Mouse (Mus musculus) C2C12 (cell line): ENCODE results near the gene Dop1b. TPM values are rescaled to one million over a fixed set of nuclear protein-coding genes. Genes with fewer than 3 reads are reported as not detected.
A peak's percentile ranks its signal among the peaks of the same experiment; 100 is the strongest.

Experiments used
- H3K27me3 ChIP-seq: one replicate; pipeline ENCODE4 v1.6.1; 2011; ENCODE audit not compliant: control insufficient read depth, insufficient read depth, insufficient read length
- H3K36me3 ChIP-seq: one replicate; pipeline ENCODE4 v1.6.1; 2011; ENCODE audit not compliant: control insufficient read depth, insufficient read depth
- H3K4me3 ChIP-seq: one replicate; pipeline ENCODE4 v1.5.1; 2011; ENCODE audit warnings: mild to moderate bottlenecking, control low read depth; ENCODE audit not compliant: poor library complexity, insufficient read depth, severe bottlenecking
- H3K79me2 ChIP-seq: one replicate; pipeline ENCODE4 v1.6.1; 2011; ENCODE audit not compliant: control insufficient read depth, insufficient read depth
- H3K79me3 ChIP-seq: one replicate; pipeline ENCODE4 v1.6.1; 2011; ENCODE audit warnings: low read depth, control low read depth
- H3ac ChIP-seq: one replicate; pipeline ENCODE3; 2011; ENCODE audit warnings: low read depth; ENCODE audit not compliant: control insufficient read depth, insufficient read length
- CEBPB ChIP-seq: IDR thresholded peaks from one replicate; pipeline ENCODE4 v1.6.1; 2011; ENCODE audit warnings: low read depth, mild to moderate bottlenecking, control low read depth, moderate library complexity
- CTCF ChIP-seq: IDR thresholded peaks from one replicate; pipeline ENCODE4 v1.5.1; 2011; ENCODE audit not compliant: control insufficient read depth, insufficient read depth, insufficient read length
- FOSL1 ChIP-seq: IDR thresholded peaks from one replicate; pipeline ENCODE4 v1.8.0; 2011; ENCODE audit warnings: mild to moderate bottlenecking, low read length; ENCODE audit not compliant: poor library complexity, insufficient read depth, severe bottlenecking
- MAX ChIP-seq: IDR thresholded peaks from one replicate; pipeline ENCODE4 v1.6.1; 2011; ENCODE audit warnings: mild to moderate bottlenecking, control low read depth
- MYOD1 ChIP-seq: IDR thresholded peaks from one replicate; pipeline ENCODE4 v1.6.1; 2011; ENCODE audit warnings: low read depth; ENCODE audit not compliant: control insufficient read depth, insufficient read length
- MYOG ChIP-seq: IDR thresholded peaks from one replicate; pipeline ENCODE4 v1.6.1; 2011; ENCODE audit not compliant: control insufficient read depth, insufficient read length; ENCODE audit errors: extremely low read depth
- USF1 ChIP-seq: IDR thresholded peaks from one replicate; pipeline ENCODE4 v1.6.1; 2011; ENCODE audit warnings: low read depth, mild to moderate bottlenecking, control low read depth, moderate library complexity
- polyA plus RNA-seq: library from polyadenylated mRNA; unstranded; fragments of >200 nt; fragmentation: generic; extraction: Trizol; gene quantifications from one replicate; pipeline ENCODE4 v1.2.1, GENCODE M21; 2012; ENCODE audit warnings: missing spikeins

Dop1b gene
- polyA plus RNA-seq, 1 experiment = 3.1 TPM

GRCm38 (mm10) chr16:93707116-93707515 lies 4.6 kb upstream of the Dop1b start:
- H3K36me3 ChIP-seq = no peaks in the 10 kb centered on the region
- no peaks in the 10 kb centered on the region for H3K79me2 ChIP-seq
- TF ChIP-seq MYOD1 (no peak), CTCF (no peak), FOSL1 (no peak), USF1 (no peak), MAX (no peak), MYOG (no peak), CEBPB (no peak)
- no peak overlapping the region for H3ac ChIP-seq
- no peak overlapping the region for H3K4me3 ChIP-seq
- H3K27me3 ChIP-seq = no peaks in the 10 kb centered on the region
- no peaks in the 10 kb centered on the region for H3K79me3 ChIP-seq

- Histone ChIP-seq H3K27me3 (no peaks in the 10 kb centered on the region), H3K79me2 (no peaks in the 10 kb centered on the region), H3ac (no peak overlapping the region), H3K4me3 (no peak overlapping the region), H3K36me3 (no peaks in the 10 kb centered on the region), H3K79me3 (peaks cover 2% of the 10 kb centered on the region)
- TF ChIP-seq MYOD1 (no peak), MYOG (no peak), CEBPB (no peak), FOSL1 (no peak), MAX (no peak)
Observed at GRCm38 (mm10) chr16:93709217-93709616, 2.5 kb upstream of the Dop1b start.

- TF ChIP-seq CTCF = peak; percentile 25
- TF ChIP-seq MYOD1 = no peak
- no peak for TF ChIP-seq USF1
- H3K79me2 ChIP-seq = no peaks in the 10 kb centered on the region
- no peaks in the 10 kb centered on the region for H3K27me3 ChIP-seq
- peaks cover 2% of the 10 kb centered on the region for H3K79me3 ChIP-seq
- peak overlapping the region; percentile 31 for H3K4me3 ChIP-seq
- H3ac ChIP-seq = peak overlapping the region; percentile 44
- no peaks in the 10 kb centered on the region for H3K36me3 ChIP-seq
Observed at GRCm38 (mm10) chr16:93710924-93711323, 780 bp upstream of the Dop1b start.

- Histone ChIP-seq H3K79me2 (no peaks in the 10 kb centered on the region), H3K4me3 (peak overlapping the region; percentile 32), H3K79me3 (peaks cover 2% of the 10 kb centered on the region), H3K36me3 (no peaks in the 10 kb centered on the region), H3K27me3 (no peaks in the 10 kb centered on the region), H3ac (peak overlapping the region; percentile 86)
- TF ChIP-seq MYOG = no peak
- TF ChIP-seq FOSL1 = no peak
- TF ChIP-seq CEBPB = no peak
- no peak for TF ChIP-seq MYOD1
- no peak for TF ChIP-seq CTCF
- no peak for TF ChIP-seq MAX
- no peak for TF ChIP-seq USF1
Observed at GRCm38 (mm10) chr16:93712189-93712885, 633 bp downstream of the Dop1b start.

- Histone ChIP-seq H3K27me3 (no peaks in the 10 kb centered on the region), H3K79me2 (no peaks in the 10 kb centered on the region), H3K79me3 (peaks cover 2% of the 10 kb centered on the region), H3ac (no peak overlapping the region), H3K4me3 (no peak overlapping the region), H3K36me3 (no peaks in the 10 kb centered on the region)
- TF ChIP-seq MAX (no peak), FOSL1 (no peak), CEBPB (no peak), MYOD1 (no peak), USF1 (no peak), MYOG (no peak), CTCF (no peak)
Observed at GRCm38 (mm10) chr16:93712966-93713365, 1.3 kb downstream of the Dop1b start.

- Histone ChIP-seq H3K4me3 (no peak overlapping the region), H3K27me3 (no peaks in the 10 kb centered on the region), H3K36me3 (no peaks in the 10 kb centered on the region), H3K79me2 (no peaks in the 10 kb centered on the region), H3K79me3 (peaks cover 2% of the 10 kb centered on the region), H3ac (peak overlapping the region; percentile 5)
- TF ChIP-seq MYOD1 (no peak), CEBPB (no peak), MYOG (no peak)
Observed at GRCm38 (mm10) chr16:93714426-93714825, 2.7 kb downstream of the Dop1b start.
